Mouse (Mus musculus): ENCODE measurements at regions not wholly inside any gene's neighbourhood (a gene's known extent, or its start where the extent isn't known, plus 50 kb on each side); places are given as distances from the start of the nearest gene placed in this dataset.

DNA sequence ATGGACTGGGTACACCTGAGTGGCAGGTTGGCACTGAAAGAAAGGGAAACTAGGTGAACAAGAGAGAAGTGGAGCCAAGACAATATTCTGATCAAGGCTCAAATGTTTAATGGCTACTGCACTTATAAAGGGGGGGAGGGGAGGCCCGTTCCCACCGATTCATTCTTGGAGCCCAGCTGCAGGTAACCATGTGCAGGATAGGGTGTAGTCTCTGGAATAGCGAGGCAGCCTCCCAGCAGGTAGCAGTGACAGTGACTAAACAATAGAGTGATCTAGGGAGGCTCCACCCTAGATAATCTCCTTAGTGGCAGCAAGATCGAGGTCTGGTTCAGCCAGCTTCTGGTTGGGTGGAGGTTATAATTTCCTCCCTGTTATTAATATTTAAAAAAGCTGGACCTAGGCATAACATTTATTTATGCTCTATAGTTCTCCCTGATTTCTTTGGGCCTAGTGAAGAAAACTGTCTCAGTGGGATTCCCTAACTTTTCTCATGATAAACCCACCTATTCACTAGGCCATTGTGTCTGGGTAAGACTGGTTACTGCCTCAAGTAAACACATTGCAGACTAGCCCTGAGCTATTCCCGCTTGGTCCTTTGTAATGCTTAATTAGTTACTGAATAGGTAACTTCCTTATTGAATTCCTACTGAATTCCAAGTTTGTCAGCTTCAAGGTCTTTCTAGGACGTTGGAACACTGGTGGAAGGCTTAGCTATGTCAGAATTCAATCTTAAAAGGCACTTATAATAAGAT is 705.4 kb upstream of the Pou3f2 start:
- H3K4me1 ChIP-seq (ENCODE audit: control insufficient read depth in 1 of 2, insufficient read depth in 2 of 2, low read length in 2 of 2) = no peaks in the 10 kb centered on the region

DNA sequence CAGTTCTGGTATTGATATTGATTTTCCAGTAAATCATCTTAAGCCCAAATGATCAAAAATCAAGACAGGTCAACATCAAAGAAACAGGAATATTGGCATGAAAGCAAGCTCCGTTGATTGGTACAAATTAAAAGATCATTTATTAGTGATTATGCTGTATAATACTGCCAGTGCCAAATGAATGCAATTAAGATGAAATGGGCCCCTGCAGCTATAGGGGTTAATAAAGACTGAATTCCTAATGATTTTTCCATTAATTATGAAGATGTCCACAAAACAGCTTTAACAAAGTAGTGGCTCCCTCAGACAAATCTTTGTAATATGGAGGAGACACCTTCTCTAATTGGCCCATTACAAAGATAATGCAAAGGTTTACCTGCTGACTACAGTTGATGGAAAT is 685.6 kb upstream of the Pou3f2 start:
- H3K27ac ChIP-seq (ENCODE audit: control insufficient read depth, low read depth, low read length) = no peak overlapping the region
- no peaks in the 10 kb centered on the region for H3K79me2 ChIP-seq (ENCODE audit: control insufficient read depth, insufficient read depth, low read length, poor library complexity)
- no peaks in the 10 kb centered on the region for H3K36me3 ChIP-seq (ENCODE audit: control insufficient read depth in 1 of 2, insufficient read depth in 2 of 2, low read length in 2 of 2)
- H3K9ac ChIP-seq (ENCODE audit: control insufficient read depth, low read depth, low read length, poor library complexity, severe bottlenecking) = no peak overlapping the region
- H3K9me3 ChIP-seq (replicated peaks; ENCODE audit: insufficient read depth, low read length) = no peaks in the 10 kb centered on the region
- no peaks in the 10 kb centered on the region for H3K4me1 ChIP-seq (ENCODE audit: control insufficient read depth in 1 of 2, insufficient read depth in 2 of 2, low read length in 2 of 2)
- no peaks in the 10 kb centered on the region for H3K27me3 ChIP-seq (ENCODE audit: control insufficient read depth in 1 of 2, insufficient read depth in 2 of 2, low read length in 2 of 2)
- H3K4me3 ChIP-seq (ENCODE audit: control insufficient read depth in 1 of 2, insufficient read depth in 1 of 2, low read depth in 2 of 2, low read length in 2 of 2) = no peak overlapping the region
- DNase-seq (ENCODE audit: low read depth, low spot score) = no peak
- TF ChIP-seq NELFE (IDR thresholded peaks at IDR 0.05; ENCODE audit: low read depth, low read length) = no peak
- no peak for TF ChIP-seq USF2 (IDR thresholded peaks at IDR 0.05; ENCODE audit: borderline replicate concordance in 1 of 2, insufficient read depth in 1 of 2, low read depth in 1 of 2, low read length in 2 of 2)
- no peak for TF ChIP-seq GABPA (IDR thresholded peaks at IDR 0.05; ENCODE audit: low read depth, low read length)
- no peak for TF ChIP-seq TBP (IDR thresholded peaks at IDR 0.05; ENCODE audit: low read depth, low read length)
- no peak for TF ChIP-seq MXI1 (IDR thresholded peaks at IDR 0.05; ENCODE audit: low read depth, low read length)

More for the DNA sequence above, 705.4 kb upstream of the Pou3f2 start:
- Histone ChIP-seq H3K36me3 (ENCODE audit: control insufficient read depth in 1 of 2, insufficient read depth in 2 of 2, low read length in 2 of 2) (no peaks in the 10 kb centered on the region), H3K9ac (ENCODE audit: control insufficient read depth, low read depth, low read length, poor library complexity, severe bottlenecking) (no peak overlapping the region), H3K4me3 (ENCODE audit: control insufficient read depth in 1 of 2, insufficient read depth in 1 of 2, low read depth in 2 of 2, low read length in 2 of 2) (no peak overlapping the region), H3K9me3 (replicated peaks; ENCODE audit: insufficient read depth, low read length) (no peaks in the 10 kb centered on the region), H3K79me2 (ENCODE audit: control insufficient read depth, insufficient read depth, low read length, poor library complexity) (no peaks in the 10 kb centered on the region), H3K27me3 (ENCODE audit: control insufficient read depth in 1 of 2, insufficient read depth in 2 of 2, low read length in 2 of 2) (no peaks in the 10 kb centered on the region), H3K27ac (ENCODE audit: control insufficient read depth, low read depth, low read length) (no peak overlapping the region)
- no peak for DNase-seq (ENCODE audit: low read depth, low spot score)
- TF ChIP-seq CHD2 (IDR thresholded peaks at IDR 0.05; ENCODE audit: low read length) (no peak), POLR2A (IDR thresholded peaks at IDR 0.05; ENCODE audit: control insufficient read depth in 1 of 2, insufficient read depth in 1 of 2, low read depth in 1 of 2, low read length in 2 of 2, poor library complexity in 1 of 2) (no peak), NELFE (IDR thresholded peaks at IDR 0.05; ENCODE audit: low read depth, low read length) (no peak), RCOR1 (IDR thresholded peaks at IDR 0.05; ENCODE audit: low read depth, low read length) (no peak), ZNF384 (IDR thresholded peaks at IDR 0.05; ENCODE audit: low read depth, low read length) (no peak), RAD21 (IDR thresholded peaks at IDR 0.05; ENCODE audit: low read depth, low read length) (no peak), TBP (IDR thresholded peaks at IDR 0.05; ENCODE audit: low read depth, low read length) (no peak), MEF2A (IDR thresholded peaks at IDR 0.05; ENCODE audit: extremely low read depth, insufficient replicate concordance, low read depth, low read length, poor library complexity, severe bottlenecking) (no peak), MXI1 (IDR thresholded peaks at IDR 0.05; ENCODE audit: low read depth, low read length) (no peak), TAL1 (IDR thresholded peaks at IDR 0.05; ENCODE audit: low read length) (no peak)

DNA sequence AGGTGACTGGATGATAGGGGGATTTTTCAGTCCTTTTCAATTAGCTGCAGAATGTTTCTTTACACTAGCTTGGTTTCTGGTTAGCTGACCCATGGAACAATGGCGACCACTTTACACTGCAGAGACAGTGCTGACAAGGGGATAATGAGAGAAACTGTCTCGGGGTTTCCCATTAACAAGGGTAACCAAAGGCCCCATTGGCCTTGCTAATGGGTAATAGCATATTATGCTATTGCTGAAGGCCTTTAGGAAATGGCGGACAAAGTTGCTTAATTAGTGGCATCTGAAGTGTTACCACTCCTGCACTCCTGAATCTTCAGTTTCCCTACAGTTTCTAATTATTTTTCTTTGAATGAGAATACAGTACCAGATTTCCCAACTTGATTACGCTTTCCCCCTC is 685.2 kb upstream of the Pou3f2 start:
- H3K9ac ChIP-seq (ENCODE audit: control insufficient read depth, low read depth, low read length, poor library complexity, severe bottlenecking) = no peak overlapping the region
- H3K79me2 ChIP-seq (ENCODE audit: control insufficient read depth, insufficient read depth, low read length, poor library complexity) = no peaks in the 10 kb centered on the region
- H3K4me1 ChIP-seq (ENCODE audit: control insufficient read depth in 1 of 2, insufficient read depth in 2 of 2, low read length in 2 of 2) = no peaks in the 10 kb centered on the region
- H3K27ac ChIP-seq (ENCODE audit: control insufficient read depth, low read depth, low read length) = no peak overlapping the region
- no peaks in the 10 kb centered on the region for H3K9me3 ChIP-seq (replicated peaks; ENCODE audit: insufficient read depth, low read length)
- TF ChIP-seq ZC3H11A (IDR thresholded peaks at IDR 0.05; ENCODE audit: low read depth, low read length) (no peak), E2F4 (IDR thresholded peaks at IDR 0.05; ENCODE audit: borderline replicate concordance, low read depth, low read length) (no peak), CHD2 (IDR thresholded peaks at IDR 0.05; ENCODE audit: low read length) (no peak), UBTF (IDR thresholded peaks at IDR 0.05; ENCODE audit: borderline replicate concordance, insufficient read depth, low read depth, low read length) (no peak), NRF1 (IDR thresholded peaks at IDR 0.05; ENCODE audit: insufficient read depth, low read depth, low read length, poor library complexity, severe bottlenecking) (no peak), ZMIZ1 (IDR thresholded peaks at IDR 0.05; ENCODE audit: low read depth, low read length) (no peak), TBP (IDR thresholded peaks at IDR 0.05; ENCODE audit: low read depth, low read length) (no peak), SIN3A (IDR thresholded peaks at IDR 0.05; ENCODE audit: low read length) (no peak), POLR2AphosphoS2 (IDR thresholded peaks at IDR 0.05; ENCODE audit: low read length) (no peak), RCOR1 (IDR thresholded peaks at IDR 0.05; ENCODE audit: low read depth, low read length) (no peak), TAL1 (IDR thresholded peaks at IDR 0.05; ENCODE audit: low read length) (no peak), ZNF384 (IDR thresholded peaks at IDR 0.05; ENCODE audit: low read depth, low read length) (no peak), USF1 (IDR thresholded peaks at IDR 0.05; ENCODE audit: low read depth, low read length) (no peak)
- no peak overlapping the region for H3K4me3 ChIP-seq (ENCODE audit: control insufficient read depth in 1 of 2, insufficient read depth in 1 of 2, low read depth in 2 of 2, low read length in 2 of 2)
- no peaks in the 10 kb centered on the region for H3K36me3 ChIP-seq (ENCODE audit: control insufficient read depth in 1 of 2, insufficient read depth in 2 of 2, low read length in 2 of 2)
- DNase-seq (ENCODE audit: low read depth, low spot score) = no peak
- H3K27me3 ChIP-seq (ENCODE audit: control insufficient read depth in 1 of 2, insufficient read depth in 2 of 2, low read length in 2 of 2) = no peaks in the 10 kb centered on the region

Measured in MEL (cell line).